Mouse (Mus musculus) cerebellum, adult 2 months (tissue): Measurements from ENCODE around the gene Surf6. TPM values are rescaled to one million over a fixed set of nuclear protein-coding genes. Genes with fewer than 3 reads are reported as not detected.

ENCODE experiments used
- DNase-seq, 2 experiments: peaks; one replicate each; pipeline ENCODE4 v3.0.0; 2021
- H3K27ac ChIP-seq: fragments of 200-500 bp; 2 replicates; pipeline ENCODE4 v1.5.1; 2012; ENCODE audit warnings: low read length, control low read depth, inconsistent platforms; ENCODE audit not compliant: insufficient read depth
- H3K27me3 ChIP-seq: fragments of 200-500 bp; 2 replicates; pipeline ENCODE4 v1.6.1; 2012; ENCODE audit warnings: inconsistent platforms, mild to moderate bottlenecking, low read length, moderate library complexity; ENCODE audit not compliant: control insufficient read depth, insufficient read depth
- H3K4me1 ChIP-seq: fragments of 200-500 bp; 2 replicates; pipeline ENCODE4 v1.6.1; 2011; ENCODE audit warnings: low read length; ENCODE audit not compliant: control insufficient read depth, insufficient read depth
- H3K4me3 ChIP-seq: fragments of 200-500 bp; replicated peaks from 2 replicates; pipeline ENCODE3; 2011; ENCODE audit warnings: mild to moderate bottlenecking, low read depth, low read length, control low read depth; ENCODE audit not compliant: insufficient read depth
- CTCF ChIP-seq: fragments of 200-500 bp; IDR thresholded peaks from 2 replicates; pipeline ENCODE4 v1.5.1; 2011; ENCODE audit warnings: low read depth, mild to moderate bottlenecking, control low read depth, low read length, moderate library complexity, borderline replicate concordance; ENCODE audit not compliant: insufficient read depth
- POLR2A ChIP-seq: fragments of 200-500 bp; IDR thresholded peaks from 2 replicates; pipeline ENCODE4 v1.6.1; 2011; ENCODE audit warnings: low read length, control low read depth, borderline replicate concordance; ENCODE audit not compliant: insufficient read depth
- WGBS: fragments of 180-500 bp; shearing (Covaris S2); methylation state at CpG from one replicate; pipeline ENCODE4 v1.1.7; 2018; 5-methylcytosine and 5-hydroxymethylcytosine counted together
- polyA plus RNA-seq: library from polyadenylated mRNA; depleted of rRNA; stranded (reverse); fragments of >200 nt; gene quantifications from 2 replicates; pipeline ENCODE4 v1.2.3, GENCODE M21; 2012

Gene Surf6
- polyA plus RNA-seq, 1 experiment, result 24.0 TPM

DNA sequence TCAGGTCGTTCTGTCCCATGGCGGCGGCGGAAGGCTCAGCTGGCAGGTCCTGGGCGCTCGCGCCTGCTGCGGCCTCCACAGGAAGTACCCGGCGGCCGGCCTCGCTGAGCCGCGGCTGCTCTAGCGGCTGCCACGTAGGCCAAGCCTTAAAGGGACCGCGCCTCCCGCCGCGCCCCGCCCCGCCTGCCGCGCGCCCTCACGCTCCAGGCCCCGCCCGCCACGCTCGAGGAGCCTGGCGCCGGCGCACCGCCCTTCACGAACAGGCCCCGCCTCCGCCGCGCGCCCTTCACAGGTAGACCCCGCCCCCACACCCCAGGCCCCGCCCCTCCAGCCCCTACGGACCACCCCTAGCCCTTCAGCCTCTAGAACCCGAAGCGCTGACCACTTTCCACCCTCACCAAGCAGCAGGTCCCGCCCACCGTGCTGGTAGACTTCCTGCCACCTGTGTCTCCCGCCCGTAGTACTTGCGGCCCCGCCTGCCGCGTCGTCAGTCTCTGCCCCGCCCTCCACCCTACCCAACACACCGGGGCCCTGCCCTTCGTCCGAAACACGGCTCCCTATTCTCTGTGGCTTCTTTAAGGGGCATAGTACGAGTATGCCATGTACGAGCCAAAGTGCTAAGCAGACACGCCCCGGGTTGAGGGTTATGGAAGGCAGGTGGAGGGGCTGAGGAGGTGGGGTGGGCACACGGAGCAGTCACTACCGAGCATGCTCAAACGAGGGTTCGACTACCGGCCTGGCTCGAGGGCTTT lies 30.8 kb upstream of the Surf6 start, which contains the start of the genes Surf4 and Stkld1:
Gene Surf4, minus strand, starts transcription at position 625 of the 752 bp plus-strand sequence.
Gene Stkld1, plus strand, starts transcription at position 744 of the 752 bp plus-strand sequence.
- peak within 1 kb of the TSS; percentile 81 for H3K27ac ChIP-seq
- peak; percentile 93 for DNase-seq
- TF ChIP-seq CTCF, result no peak
- TF ChIP-seq POLR2A, result peak; percentile 69
- WGBS, result 1% methylated on average over 66 of the region's 70 CpGs
- no peaks in the 10 kb centered on the region for H3K27me3 ChIP-seq
- H3K4me3 ChIP-seq, result peak within 1 kb of the TSS; percentile 88
- H3K4me1 ChIP-seq, result peaks cover 10% of the 10 kb centered on the region

GRCm38 (mm10) chr2:26932473-26933303 lies 30.0 kb upstream of the Surf6 start:
- no peaks in the 10 kb centered on the region for H3K27me3 ChIP-seq
- WGBS, result under 1% methylated on average over 49 of the region's 49 CpGs
- peak overlapping the region; percentile 85 for H3K4me3 ChIP-seq
- no peak for TF ChIP-seq CTCF
- TF ChIP-seq POLR2A, result no peak
- H3K4me1 ChIP-seq, result peaks cover 13% of the 10 kb centered on the region
- peak overlapping the region; percentile 81; the same call in 1 of the 2 replicates for H3K27ac ChIP-seq
- DNase-seq, result peak; percentile 62 to 63

DNA sequence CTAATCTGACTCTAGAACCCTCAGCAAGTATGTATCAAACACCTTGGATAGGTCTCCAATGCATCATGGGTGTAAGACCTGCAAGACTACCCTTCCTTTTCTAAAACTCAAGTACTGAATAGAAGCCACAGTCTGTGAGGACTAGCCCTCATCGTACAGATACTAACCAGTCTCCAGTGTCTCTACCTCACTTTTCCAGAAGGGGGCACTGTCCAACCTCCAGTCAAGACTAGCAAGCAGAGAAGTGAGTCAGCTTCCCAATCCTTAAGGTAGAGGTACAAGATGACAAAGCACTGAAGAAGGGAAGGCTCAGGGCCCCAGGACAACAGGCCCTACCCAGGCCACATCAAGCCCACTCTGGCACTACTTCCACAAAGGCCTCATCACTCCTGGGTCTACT lies 27.7 kb upstream of the Surf6 start:
- WGBS, result 6% methylated on average over 1 of the region's 1 CpGs
- peak; percentile 71 to 74 for DNase-seq
- Histone ChIP-seq H3K27me3 (no peaks in the 10 kb centered on the region), H3K4me1 (peaks cover 13% of the 10 kb centered on the region), H3K27ac (no peak overlapping the region), H3K4me3 (no peak overlapping the region)
- TF ChIP-seq CTCF (peak; percentile 68; the same call in 1 of the 2 replicates), POLR2A (no peak)

- peaks cover 13% of the 10 kb centered on the region for H3K4me1 ChIP-seq
- WGBS, result 73% methylated on average over 6 of the region's 6 CpGs
- TF ChIP-seq POLR2A (no peak), CTCF (no peak)
- H3K27me3 ChIP-seq, result no peaks in the 10 kb centered on the region
- H3K4me3 ChIP-seq, result no peak overlapping the region
- H3K27ac ChIP-seq, result no peak overlapping the region
- DNase-seq, result no peak
Observed at GRCm38 (mm10) chr2:26927745-26928476, 25.2 kb upstream of the Surf6 start.

- H3K4me1 ChIP-seq, result peaks cover 12% of the 10 kb centered on the region
Observed at GRCm38 (mm10) chr2:26921784-26922183, 19.1 kb upstream of the Surf6 start.

GRCm38 (mm10) chr2:26920190-26920855 lies 17.6 kb upstream of the Surf6 start:
- no peak overlapping the region for H3K27ac ChIP-seq
- H3K27me3 ChIP-seq, result no peaks in the 10 kb centered on the region
- WGBS, result 71% methylated on average over 6 of the region's 6 CpGs
- TF ChIP-seq POLR2A, result no peak
- no peak for TF ChIP-seq CTCF
- H3K4me3 ChIP-seq, result no peak overlapping the region
- peaks cover 12% of the 10 kb centered on the region for H3K4me1 ChIP-seq
- DNase-seq, result no peak

More at GRCm38 (mm10) chr2:26921784-26922183, 19.1 kb upstream of the Surf6 start:
- H3K27me3 ChIP-seq, result no peaks in the 10 kb centered on the region
- H3K27ac ChIP-seq, result no peak overlapping the region
- DNase-seq, result no peak
- H3K4me3 ChIP-seq, result no peak overlapping the region
- 31% methylated on average over 9 of the region's 9 CpGs for WGBS
- TF ChIP-seq CTCF (no peak), POLR2A (no peak)

DNA sequence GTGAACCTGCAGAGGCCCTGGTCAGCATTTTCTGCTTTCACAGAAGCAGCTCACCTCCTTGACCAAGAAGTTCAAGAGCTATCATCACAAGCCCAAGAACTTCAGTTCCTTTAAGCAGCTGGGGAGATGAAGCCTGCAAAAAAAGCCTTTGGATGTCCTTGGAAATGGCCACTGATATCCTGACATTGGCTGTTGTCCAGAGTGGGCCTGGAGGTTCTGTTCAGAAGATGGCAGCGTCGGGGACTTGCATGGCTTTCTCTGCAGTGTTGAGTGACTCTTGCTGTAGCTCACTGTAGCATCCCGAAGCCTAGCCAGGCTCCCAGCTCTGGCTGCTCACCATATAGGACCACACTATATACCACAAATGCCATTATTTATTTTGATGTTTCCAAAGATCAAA lies 17.0 kb upstream of the Surf6 start:
- WGBS, result 63% methylated on average over 3 of the region's 3 CpGs
- no peak for TF ChIP-seq POLR2A
- no peak for TF ChIP-seq CTCF
- H3K4me1 ChIP-seq, result peaks cover 12% of the 10 kb centered on the region
- no peak overlapping the region for H3K4me3 ChIP-seq
- no peaks in the 10 kb centered on the region for H3K27me3 ChIP-seq
- no peak overlapping the region for H3K27ac ChIP-seq
- no peak for DNase-seq
